Mouse (Mus musculus) megakaryocyte, adult 5-6 weeks (primary cell): ENCODE measurements around the gene Dazap2. TPM values are rescaled to one million over a fixed set of nuclear protein-coding genes. Genes with fewer than 3 reads are reported as not detected.

Experiments
- ATAC-seq: 2 replicates; pipeline ENCODE4 v1.8.0; 2016; ENCODE audit warnings: mild to moderate bottlenecking, inconsistent platforms; ENCODE audit not compliant: poor library complexity, severe bottlenecking
- total RNA-seq, 2 experiments: library from RNA; stranded (forward) in 1 of 2; stranded (reverse) in 1 of 2; fragments of 153-499, 151-499 nt in 1 of 2; fragments of 221-1000, 200-1000 nt in 1 of 2; gene quantifications; 2 replicates each; pipeline versions ENCODE4 v1.2.3 to v1.2.4; 2015 to 2017

The Dazap2 gene
- total RNA-seq (2015) = 576 and 578 TPM in 2 replicates
- 242 and 284 TPM in 2 replicates for total RNA-seq (2017)

DNA sequence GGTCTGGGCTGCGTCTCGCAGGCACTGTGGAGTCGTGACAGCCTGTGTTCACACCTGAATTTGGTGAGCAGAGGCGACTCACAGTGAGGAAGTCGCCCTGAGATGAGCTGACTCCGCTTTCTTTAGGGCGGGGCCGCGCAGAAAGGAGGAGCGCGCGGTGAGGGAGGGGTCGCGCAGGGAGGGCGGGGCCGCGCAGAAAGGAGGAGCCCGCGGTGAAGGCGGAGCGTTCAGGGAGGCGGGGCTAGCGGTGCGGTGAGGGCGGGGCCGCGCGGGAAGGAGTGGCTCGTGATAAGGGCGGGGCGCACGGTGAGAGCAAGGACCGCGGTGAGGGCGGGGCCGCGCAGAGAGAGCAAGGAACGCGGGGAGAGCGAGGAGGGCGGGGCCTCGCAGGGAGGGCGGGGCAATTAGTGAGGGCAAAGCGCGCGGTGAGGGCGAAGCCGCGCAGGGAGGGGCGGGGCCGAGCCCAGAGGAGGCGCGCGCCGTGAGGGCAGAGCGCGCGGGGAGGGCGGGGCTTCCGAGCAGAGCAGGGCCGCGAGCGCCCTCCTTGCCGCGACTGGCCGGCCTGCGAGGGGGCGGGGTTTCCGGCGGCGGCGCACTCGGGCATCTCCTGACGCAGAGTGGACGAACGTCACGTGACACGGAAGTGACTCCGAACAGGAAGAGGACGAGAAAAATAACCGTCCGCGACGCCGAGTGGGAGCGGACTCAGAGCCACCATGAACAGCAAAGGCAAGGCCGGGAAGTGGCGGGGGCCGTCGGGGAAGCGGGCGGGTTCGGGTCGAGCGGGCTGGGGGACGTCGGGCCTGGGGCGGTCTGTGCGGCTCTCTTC is at the start of gene Dazap2:
Gene Dazap2 (plus strand): TSS at position 354 of the 829 bp plus-strand sequence.
- peak; percentile 74 for ATAC-seq

DNA sequence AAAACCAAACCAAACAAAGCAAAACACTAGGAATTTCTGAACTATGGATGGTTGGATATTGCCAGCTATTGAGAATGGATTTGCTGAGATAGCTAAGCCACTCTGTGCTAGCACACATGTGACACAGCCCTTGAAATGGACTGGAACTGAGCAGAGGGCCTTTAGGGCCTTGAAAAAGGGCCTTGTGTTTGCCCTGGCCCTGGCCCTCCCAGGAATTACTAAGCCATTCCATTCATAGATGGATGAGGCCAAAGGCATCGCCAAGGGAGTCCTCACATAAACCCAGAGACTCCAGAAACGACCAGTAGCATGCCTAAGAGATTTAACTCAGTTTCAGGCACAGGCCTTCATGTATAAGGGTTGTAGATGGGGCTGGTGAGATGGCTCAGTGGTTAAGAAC is 48.6 kb upstream of the Dazap2 start:
- ATAC-seq = no peak

DNA sequence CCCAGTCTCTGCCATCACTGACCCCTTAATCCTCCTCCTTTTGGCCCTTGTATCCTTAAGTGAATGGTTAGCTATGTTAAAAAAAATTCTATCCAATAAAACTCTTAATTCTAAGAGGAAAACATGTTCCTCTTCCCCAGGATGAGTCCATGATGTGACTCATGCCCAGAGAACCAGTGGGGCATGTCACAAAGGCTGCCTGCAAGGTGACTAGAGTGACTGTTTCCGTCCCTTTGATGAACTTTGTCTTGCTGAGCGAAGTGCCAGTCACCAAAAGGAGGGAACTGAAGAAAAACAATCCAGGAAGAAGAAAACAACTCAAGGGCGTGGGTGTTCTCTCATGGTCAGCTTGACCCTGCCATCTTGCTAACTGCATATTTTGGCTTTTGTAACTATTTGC is 45.9 kb upstream of the Dazap2 start:
- no peak for ATAC-seq

DNA sequence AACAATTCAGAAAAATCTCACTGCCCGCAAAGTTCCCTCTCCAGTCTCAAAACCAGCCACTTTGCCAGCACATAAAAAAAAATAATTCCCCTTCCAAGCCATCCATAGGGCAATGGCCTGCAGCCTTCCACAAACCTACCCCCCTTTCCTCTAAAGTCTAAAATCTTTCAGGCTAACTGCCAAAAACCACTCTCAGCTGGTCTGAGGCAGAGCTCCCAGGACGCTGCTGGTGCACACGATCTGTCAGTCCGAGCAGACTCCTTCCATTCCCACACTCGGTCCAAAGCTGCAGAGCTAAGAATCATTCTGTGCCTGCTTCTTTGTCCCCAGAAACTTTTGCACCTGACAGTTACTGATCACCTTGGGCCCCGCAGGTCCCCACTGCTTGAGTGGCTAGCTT is 41.2 kb upstream of the Dazap2 start:
- ATAC-seq = no peak

DNA sequence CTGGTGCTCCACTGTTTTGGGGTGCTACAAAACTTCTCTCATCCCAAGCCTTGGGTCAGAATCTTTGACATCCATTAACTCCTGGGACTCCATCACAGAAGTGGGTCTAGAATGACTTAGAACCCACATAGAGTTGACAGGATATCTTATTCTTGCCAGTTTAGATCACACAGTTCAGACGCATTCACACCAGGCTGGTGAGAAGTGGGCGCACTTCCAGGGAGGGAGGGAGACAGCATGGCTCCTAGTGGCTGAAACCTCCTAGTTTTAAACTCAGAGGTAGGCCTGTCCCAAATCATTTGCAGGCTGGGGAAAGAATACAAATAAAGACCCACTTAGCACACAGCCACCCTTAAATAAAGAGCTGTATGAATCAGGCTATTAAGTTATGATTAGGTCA is 40.8 kb upstream of the Dazap2 start:
- no peak for ATAC-seq

DNA sequence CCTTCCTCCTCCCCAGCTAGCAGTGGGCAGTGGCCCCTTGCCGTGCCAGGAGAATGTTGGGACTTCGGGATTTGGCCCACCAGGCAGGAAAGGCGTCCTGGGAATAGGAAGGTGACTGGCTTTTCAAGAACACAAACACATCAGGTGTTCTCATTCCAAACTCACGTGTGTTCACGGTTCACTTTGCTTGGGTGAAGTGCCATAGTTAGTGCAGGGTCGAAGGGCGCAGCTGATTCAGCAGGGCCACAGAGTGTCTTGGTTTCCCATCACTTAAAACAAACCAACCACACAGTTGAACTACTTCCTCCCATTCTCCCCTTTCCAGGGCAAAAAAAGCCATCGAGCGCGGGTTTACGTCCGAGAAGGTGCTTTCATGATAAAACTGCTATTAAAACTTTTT is 39.8 kb upstream of the Dazap2 start:
- ATAC-seq = no peak

DNA sequence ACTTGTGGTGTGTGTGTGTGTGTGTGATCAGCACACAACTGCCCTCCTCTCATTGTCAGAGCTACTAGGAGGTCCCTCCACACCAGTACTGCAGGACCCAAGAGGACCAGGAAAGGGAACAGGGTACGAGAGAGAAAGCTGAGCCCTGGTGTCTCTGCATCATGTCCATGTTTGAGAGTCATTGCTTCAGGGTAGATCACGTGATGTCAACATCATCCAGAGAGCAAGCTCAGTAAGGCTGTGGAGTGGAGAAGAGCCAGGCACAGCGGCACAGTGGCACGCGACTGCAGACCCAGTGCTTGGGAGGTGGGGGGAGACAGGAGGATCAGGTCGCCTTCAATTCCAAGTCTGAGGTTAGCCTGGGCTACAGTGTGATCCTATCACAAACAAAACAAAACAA is 38.8 kb upstream of the Dazap2 start:
- no peak for ATAC-seq

DNA sequence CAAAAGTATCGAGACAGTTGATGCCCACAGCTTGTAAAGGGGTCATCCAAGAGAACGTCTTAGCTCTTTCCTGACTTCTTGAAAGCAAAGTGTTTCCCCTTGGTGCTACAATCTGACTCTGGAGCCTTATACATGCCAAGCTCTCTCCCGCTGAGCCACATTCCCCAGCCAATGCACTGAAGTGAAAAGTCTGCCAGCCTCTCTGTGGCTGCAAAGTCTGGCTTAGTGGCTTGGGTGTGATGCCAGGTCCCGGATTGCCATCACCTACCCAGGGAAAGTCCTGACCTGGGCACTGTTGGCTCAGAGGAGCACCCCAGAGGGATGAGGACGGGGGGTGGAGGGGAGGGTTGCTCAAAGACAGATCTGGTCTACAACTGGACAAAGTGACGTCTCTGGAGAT is 38.3 kb upstream of the Dazap2 start:
- ATAC-seq = no peak

DNA sequence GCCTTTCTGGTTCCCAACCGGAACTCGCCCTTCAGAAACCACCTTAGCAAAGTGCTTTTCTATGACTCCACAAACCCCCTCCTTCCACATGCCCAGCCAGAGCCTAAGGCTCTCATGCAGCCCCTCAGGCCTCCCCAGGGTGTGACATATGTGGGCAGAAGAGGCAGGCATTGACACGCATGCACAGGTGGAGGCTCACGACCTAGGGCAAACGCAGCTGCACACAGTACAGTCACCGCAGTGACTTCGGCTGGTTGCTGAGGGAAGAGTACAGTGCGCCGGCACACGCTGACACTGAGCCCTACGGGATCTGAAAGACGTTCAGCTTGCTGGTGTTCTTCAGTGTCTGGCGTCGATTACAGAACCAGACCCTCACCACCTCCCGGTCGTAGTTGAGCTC is 37.2 kb upstream of the Dazap2 start:
- ATAC-seq = no peak

DNA sequence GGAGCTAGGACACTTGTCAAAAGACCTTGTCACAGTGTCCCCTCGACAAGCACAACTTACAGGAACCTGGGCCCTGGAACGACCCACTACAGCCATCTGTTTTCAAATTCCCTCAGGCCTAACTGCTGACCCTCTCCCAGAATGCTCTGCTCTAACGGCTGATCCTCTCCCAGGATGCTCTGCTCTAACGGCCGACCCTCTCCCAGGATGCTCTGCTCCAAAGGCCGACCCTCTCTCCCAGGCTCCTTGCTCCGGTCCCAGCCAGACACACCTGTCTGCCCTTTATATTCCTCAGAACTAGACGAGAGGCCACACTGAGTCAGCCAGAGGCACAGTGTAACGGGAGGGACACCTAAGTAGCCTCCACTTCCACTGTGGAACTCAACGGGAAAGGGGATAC is 35.0 kb upstream of the Dazap2 start:
- no peak for ATAC-seq

DNA sequence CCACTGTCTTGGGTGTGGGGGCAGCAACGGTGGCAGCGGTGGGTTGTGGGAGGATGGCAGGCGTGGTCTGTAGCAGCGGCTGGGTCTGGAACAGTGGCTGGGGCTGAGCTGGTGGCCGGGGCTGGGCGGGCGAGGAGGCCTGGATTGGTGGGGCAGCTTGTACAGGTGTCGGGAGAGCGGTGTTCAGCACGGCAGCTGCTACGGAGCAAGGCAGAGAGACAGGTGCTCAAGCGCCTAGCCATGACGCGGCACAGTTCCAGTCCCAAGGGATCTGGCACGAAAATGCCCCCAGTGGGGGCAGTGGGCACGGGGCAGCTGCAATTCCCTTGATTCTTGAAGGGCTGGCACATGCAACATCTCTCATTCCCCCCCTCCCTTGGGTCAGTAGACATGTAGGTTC is 29.2 kb upstream of the Dazap2 start:
- no peak for ATAC-seq

DNA sequence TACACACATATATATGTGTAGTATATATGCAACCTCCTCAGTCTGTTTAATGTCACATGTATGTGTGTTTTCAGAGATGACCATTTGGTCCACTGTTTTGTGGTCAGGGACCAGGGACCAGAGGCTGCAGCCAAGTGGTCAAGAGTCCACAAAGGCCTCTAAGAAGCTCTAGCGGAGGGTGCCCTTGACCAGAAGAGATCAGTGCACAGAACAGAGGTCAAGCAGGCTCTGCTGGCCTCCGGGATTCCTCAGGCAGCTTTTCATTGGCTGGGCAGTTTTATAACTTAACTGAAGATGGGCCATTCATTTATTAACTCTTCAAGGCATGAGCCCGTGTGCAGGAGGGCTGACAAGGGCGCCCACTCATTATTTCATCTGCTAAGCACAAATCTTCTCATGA is 28.0 kb upstream of the Dazap2 start:
- ATAC-seq = no peak

DNA sequence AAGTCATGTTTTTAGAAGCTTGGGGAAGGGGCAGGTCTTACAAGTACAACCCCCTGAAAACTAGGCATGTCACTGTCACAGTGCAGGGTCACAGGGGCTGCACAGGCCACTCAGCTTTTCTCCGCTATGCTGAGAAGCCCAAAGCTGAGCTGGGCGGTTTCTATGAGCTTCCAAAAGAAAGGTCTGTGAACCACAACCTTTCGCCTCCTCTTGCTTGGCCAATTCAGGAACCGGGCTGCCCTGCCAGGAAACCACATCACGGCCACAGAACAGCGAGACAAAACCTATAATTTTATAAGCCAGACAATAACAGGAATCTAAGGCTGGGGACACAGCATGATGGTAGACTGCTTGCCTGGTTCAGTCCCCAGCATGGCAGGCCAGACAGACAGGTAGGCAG is 26.9 kb upstream of the Dazap2 start:
- ATAC-seq = no peak

DNA sequence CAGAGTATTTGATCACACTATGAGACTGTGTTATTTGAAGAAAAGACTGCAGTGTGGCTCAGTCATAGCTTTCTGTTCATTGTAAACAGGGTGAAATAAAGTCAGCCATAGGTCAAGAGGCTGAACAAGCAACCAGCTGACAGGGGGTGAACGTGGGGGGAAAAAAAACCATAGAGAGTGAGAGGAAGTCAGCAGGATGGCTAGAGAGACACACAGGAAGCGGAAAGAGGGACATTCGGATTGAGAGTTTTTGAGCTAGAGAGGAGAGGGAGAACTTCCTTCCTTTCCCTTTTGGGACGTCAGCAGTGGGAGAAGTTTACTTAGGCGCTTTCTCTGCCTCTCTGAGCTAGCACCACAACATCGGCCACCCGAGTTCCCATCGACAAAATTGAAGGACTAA is 24.7 kb upstream of the Dazap2 start:
- ATAC-seq = no peak

DNA sequence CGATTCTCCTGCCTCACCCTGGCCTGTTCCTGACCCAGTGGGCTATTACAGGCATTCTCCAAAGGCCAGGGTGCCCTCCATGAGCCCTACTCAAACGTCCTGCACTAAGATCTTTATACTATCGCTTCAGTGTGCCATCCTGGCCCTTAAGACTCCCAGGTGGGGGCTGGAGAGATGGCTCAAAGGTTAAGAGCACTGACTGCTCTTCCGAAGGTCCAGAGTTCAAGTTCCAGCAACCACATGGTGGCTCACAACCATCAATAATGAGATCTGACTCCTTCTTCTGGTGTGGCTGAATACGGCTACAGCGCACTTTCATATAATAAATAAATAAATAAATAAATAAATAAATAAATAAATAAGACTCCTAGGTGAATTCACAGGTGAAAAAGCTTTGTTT is 22.3 kb upstream of the Dazap2 start:
- ATAC-seq = no peak

DNA sequence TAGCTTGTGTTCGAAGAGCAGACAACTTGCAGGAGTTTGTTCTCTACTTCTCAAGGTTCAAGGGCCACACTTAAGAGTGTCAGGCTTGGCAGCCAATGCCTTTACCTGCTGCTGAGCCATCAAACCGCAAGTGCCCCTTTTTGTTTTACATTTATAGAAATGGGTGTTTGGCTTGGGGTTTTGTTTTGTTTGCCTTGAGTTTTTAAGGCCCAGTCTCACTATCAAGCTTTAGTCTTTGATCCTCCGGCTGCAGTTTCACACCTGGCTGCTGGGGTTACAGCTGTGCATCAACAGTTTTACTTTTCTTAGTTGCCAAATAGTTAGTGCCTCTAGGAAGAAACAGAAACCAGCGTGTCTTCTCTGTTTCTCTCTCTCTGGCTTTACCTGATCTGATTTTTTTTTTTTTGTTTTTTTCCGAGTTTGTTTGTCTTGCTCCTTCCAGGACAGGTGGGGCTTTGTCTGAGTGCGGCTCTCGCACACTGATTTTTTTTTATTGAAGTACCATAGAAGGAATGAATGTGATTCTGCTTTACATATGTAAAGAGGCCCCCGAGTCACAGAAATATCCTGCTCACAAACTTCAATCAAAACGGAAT is 16.8 kb upstream of the Dazap2 start:
- ATAC-seq = no peak

DNA sequence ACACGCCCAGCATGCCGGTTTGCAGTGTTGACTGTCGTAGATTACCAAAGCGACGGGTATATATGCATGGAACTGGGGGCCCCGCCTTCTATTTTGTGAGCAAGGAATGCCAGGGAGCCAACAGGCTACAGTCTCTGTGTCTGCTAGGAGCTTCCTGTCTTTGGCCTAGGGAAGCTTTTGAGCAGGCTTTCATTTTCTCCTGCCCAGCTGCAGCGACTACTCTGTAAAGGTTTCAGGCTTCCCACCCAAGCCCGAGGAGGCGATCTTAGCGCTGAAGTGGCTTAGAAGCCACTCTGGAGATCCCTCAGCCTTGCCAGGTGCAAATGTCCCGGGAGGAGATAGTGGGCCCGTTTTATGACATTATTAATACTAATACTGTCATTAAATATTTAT is 16.3 kb upstream of the Dazap2 start:
- ATAC-seq = peak; percentile 36

DNA sequence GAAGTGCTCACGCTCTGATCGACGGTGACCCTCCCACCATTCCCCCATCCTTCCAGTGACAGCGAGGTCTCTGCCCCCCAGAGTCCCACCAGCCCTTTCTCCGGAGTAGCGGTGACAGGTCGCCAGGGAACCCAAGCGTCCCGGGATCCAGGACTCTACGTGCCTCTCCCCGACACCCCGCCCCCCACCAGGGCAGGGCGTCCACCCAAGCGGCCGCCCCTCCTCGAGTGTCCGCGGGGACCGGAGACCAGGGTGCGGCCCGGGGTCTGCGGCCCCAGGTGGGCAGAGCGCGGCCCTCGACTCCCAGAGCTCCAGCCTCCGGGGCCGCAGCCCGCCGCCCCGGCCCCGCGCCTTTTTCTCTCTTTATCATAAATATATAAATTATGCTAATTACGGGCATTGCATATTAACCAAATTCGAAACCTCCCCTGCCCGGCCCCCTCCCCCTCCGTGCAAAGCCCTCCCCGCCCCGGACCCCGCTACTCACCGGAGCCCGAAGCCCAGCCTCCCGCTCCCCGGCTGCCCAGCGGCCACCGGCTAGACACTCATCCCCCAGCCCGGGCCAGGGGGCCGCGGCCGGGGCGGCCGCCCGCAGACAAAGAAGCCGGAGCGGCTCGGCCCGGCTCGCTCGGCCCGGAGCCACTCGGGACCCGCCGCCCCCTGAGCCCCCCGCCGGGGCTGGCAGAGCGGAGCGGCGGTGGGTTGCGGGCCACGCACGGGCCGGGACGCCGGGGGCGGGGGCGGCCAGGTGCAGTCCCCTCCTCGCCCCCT is 15.7 kb upstream of the Dazap2 start, which contains the start of gene Pou6f1:
Gene Pou6f1 (minus strand): TSS at position 709 of the 771 bp plus-strand sequence.
- ATAC-seq = no peak

DNA sequence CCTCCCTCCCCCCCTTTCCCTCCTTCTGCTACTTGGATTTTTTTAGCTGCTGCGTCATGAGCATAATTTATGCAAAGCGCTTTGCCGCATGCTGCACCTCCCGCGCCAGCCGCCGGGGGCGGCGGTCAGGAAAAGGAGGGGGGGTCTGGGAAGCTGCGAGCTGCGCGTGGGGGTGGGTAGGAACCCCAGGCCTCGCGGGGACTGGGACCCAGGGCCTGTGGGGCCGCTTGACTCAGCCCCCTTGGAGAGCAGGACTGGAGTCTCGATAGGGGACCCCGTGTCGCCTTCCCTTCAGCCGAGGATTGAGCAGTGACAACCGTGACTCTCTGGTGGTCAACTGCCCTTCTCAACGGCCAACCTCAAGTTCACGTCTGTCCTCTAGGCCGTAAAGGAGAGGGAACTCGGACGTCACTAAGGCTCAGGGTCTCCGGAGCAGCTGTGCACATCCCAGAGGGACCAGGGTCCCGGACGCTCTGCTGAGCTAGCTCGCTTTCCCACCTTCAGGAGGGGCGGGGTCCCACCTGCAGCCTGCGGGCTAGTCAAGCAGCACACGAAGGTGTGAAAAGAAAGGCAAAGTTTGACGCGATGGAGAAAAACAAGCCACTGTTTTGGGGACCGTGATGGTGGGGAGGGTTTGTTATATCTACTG is 15.0 kb upstream of the Dazap2 start:
- ATAC-seq = peak; percentile 67

DNA sequence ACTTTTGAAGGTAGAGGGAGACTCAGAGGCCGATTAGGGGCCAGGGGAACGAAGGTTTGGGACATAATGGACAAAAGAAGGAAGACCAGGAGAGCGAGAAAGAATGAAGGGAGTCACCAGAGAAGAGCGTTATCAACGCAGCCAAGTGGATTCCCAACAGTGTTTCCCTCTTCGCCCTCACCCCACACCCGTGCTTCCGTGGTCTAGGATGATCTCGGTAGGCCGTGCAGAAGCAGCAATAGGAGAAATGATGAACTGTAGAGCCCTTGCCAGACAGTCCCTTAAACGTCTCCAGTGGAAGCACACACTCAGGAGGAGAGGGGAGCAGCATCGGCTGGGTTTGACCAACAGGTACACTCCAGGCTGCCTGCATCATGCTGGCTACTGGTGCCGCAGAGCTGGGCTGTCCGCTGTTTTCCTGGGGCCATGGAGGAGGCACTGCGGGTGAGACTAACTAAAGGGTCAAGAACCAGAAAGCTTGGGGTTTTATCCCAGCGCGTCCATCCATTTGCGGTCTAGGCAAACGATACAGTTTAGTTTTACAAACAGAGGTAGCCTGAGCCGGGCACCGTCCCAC is 14.4 kb upstream of the Dazap2 start:
- ATAC-seq = no peak

DNA sequence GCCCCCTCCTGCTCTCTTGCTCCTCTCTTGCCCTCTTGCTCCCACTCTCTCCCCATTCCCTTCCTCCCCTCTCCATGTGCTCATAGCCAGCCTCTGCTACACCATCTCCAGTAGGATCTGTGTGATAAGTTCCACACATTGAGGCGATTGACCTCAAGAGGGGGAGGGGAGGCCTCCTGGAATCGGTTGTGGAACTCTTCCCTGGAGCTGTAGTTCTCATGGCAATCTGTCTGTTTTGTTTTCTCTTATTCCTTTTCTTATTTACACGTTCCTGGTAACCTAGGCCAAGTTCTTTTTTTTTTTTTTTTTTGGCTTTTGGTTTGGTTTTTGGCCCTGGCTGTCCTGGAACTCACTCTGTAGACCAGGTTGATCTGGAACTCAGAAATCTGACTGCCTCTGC is 13.5 kb upstream of the Dazap2 start:
- no peak for ATAC-seq
